Mouse (Mus musculus) layer of hippocampus, adult 9-10 months (tissue): Measurements from ENCODE around the gene Vash1.

ENCODE experiments used
- DNase-seq: peaks from one replicate; pipeline ENCODE4 v3.0.0; 2022; ENCODE audit warnings: low spot score

Vash1 gene

DNA sequence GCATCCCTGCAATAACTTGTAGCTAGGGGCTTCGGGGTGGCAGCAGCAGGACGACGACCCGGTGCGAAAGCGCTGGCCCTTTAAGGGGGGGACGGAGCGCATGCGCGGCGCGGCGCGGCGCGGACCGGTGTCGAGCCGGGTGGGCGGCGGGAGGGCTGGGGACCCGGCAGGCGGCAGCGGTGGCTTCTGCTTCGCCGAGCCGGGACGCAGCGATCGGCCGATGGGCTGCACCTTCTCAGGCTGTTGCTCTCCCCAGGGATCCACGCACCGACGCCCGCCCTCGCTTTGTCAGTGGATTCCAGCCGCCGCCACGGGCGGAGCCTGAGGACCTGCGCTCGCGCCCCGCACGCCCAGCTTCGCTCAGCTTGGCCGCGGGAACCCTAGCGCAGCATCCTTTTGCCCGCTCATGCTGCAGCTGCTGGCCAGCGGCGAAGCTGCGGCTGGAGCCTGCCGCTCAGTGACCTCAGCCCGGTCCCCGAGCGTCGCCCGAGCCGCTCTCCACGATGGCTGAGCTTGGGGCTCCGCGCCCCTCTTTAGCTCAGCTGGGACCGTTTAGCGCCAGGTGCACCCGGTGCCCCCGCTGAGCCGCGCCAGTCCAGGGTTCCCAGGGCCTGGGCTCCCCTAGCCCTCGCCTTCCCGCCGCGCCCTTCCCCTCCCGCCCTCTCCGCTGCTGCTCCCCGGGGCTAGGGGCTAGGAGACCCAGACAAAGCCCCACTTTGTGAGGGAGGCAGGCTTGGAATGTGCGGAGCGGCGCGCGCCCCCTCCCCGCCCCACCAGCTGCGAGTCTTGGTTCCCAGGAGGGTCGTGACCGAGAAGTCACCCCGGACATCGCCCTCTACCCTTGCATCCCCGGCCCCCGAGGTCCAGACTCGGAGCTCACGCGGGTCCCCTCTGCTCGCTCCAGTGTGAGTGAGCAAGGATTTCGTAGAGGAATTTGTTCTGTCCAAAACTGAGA lies at the start of gene Vash1:
TSS of gene Vash1 (plus strand) at position 110 of the 955 bp plus-strand sequence.
- DNase-seq = no peak

DNA sequence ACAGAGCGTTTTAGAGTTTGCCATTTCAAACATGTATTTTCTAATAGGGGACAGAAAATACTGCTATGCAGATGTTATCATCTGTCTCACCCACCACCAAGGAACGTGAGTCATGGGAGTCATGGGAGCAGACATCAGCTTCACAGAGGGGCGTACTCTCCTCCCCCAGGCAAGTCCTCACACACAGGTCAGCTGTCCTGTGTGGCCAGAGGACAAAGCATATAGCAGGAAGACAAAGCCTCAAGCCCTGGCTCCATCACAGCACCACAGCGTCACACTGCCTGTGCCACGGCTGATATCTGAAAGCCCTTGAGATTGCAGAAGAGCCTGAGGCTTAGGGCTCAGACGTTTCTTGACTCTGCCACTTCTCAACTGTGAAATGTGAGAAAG lies 49.7 kb upstream of the Vash1 start:
- no peak for DNase-seq

- no peak for DNase-seq
Observed at GRCm38 (mm10) chr12:86641763-86642162, 36.7 kb upstream of the Vash1 start.

GRCm38 (mm10) chr12:86644512-86645273 lies 33.8 kb upstream of the Vash1 start:
- DNase-seq = no peak

GRCm38 (mm10) chr12:86645494-86645893 lies 33.0 kb upstream of the Vash1 start:
- DNase-seq = no peak

DNA sequence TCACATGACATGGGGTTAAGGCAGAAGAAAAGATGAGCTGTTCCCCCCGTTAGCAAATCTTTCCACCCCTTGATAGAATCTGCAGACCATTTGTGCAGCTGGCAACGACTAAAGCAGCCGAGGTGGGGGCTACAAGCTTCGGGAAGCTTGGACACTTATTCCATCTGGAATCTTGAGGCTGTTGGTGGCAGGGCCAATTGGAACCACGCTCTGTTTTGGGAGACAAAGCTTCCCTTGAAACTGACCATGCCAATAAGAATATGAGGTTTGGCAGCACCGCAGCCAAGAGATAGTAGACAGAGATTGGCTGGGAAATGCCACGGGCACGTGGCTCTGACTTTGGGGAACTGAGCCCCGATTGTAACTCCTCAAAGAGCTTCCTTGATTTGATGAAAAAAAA lies 31.7 kb upstream of the Vash1 start:
- no peak for DNase-seq

- no peak for DNase-seq
Observed at GRCm38 (mm10) chr12:86647279-86647678, 31.2 kb upstream of the Vash1 start.

GRCm38 (mm10) chr12:86647736-86648135 lies 30.8 kb upstream of the Vash1 start:
- no peak for DNase-seq

- DNase-seq = no peak
Observed at GRCm38 (mm10) chr12:86648489-86648888, 30.0 kb upstream of the Vash1 start.

DNA sequence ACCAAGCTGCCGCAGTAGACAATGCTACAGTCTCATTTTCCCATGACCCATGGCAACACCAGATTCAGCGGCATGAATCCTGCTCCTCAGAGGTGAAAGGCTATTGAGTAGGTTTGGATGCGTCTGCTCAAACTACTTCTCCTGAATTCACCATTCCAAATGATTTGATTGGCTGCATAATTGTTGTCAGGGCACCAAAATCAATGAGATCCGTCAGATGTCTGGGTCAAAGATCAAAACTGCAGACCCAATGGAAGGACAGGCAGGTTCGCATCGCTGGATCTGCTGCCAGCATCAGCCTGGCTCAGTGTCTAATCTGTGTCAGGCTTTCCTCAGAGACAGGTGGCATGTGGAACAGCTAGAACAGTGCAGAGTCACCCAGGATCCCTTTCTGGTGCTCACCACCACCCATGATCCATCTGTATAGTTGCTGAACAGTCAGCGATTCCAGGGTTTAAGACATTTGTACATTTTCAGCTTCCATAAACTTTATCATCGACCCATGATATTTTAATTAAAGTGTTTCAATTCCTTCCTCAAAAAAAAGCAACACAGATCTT lies 27.1 kb upstream of the Vash1 start:
- DNase-seq = no peak

GRCm38 (mm10) chr12:86652570-86653041 lies 25.9 kb upstream of the Vash1 start:
- peak; percentile 70 for DNase-seq

GRCm38 (mm10) chr12:86659447-86659968 lies 19.0 kb upstream of the Vash1 start:
- no peak for DNase-seq

DNA sequence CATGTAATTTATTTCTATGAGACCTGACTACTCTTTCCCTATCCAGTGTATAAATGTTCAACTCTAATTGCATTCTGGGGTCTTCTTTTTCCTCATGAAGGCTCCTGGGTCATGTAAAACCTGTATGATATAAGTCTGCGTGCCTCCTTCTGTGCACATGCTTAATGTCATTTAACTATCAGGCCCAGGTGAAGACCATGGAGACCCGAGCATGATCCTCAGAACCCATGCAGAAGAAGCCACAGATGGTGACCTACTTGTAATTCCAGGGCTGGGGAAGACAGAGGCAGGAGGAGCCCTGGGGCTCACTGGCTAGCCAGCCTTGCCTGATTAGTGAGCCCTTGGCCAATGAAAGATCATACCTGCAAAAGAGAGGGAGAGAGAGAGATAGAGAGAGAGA lies 18.0 kb upstream of the Vash1 start:
- DNase-seq = no peak

DNA sequence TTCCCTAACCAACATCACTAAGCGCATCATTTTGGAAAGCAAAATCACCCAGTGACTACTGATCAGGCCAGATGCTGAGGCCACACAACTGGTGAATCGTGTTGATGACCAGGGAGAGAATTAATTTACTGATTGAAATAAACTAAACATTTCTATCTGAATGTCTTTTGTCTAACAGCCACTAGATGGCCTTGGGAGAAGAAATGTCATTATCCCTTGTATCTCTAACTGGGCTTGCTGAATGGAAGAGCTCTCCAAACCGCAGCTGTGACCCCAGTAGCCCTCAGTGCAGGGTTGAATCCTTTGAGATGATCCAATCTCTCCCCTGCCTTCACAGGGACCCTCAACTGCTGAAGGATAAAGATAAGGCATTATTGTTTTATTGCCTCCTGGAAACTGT lies 12.8 kb upstream of the Vash1 start:
- no peak for DNase-seq

GRCm38 (mm10) chr12:86668404-86668803 lies 10.1 kb upstream of the Vash1 start:
- DNase-seq = no peak

- no peak for DNase-seq
Observed at GRCm38 (mm10) chr12:86672105-86672504, 6.4 kb upstream of the Vash1 start.

- DNase-seq = no peak
Observed at GRCm38 (mm10) chr12:86672507-86672906, 6.0 kb upstream of the Vash1 start.

- no peak for DNase-seq
Observed at GRCm38 (mm10) chr12:86679546-86679930, 1.0 kb downstream of the Vash1 start.

GRCm38 (mm10) chr12:86679991-86680491 lies 1.5 kb downstream of the Vash1 start:
- no peak for DNase-seq

DNA sequence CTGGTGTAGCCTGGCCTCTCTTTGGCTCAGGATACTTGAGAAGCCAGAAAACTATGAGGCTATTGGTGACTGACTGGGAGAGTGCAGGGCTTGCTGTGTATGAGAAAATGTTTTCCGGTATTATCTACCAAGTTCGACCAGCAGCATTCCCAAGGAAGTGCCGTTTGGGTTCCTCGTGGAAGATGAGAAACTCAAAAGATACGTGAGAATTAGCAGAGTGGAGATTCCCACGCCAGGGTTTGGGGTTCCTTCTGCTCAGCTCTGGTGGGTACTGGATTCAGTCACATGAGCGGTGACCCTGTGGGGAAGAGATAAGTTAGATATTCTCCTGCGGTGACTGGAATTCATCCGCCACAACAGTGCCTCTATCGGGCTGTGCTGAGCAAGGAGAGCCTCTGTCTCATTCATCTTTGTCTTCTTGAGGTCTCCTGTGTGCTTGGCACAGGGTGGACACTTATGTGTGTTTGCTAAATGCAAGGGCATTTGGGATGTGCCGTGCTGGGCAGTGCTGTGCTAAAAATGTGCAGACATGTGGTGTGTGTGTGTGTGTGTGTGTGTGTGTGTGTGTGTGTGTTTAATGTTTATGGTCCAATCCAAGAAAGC lies 2.2 kb downstream of the Vash1 start:
- no peak for DNase-seq

- DNase-seq = no peak
Observed at GRCm38 (mm10) chr12:86681626-86682025, 3.1 kb downstream of the Vash1 start.

GRCm38 (mm10) chr12:86682178-86682577 lies 3.7 kb downstream of the Vash1 start:
- DNase-seq = no peak
